Mouse (Mus musculus) lung, postnatal 0 days (tissue): ENCODE results near the gene Prg2. TPM values are rescaled to one million over a fixed set of nuclear protein-coding genes. Genes with fewer than 3 reads are reported as not detected.

Experiments used
- ATAC-seq: fragments of 200-750 bp; cut with Nextera tagmentation; 2 replicates; pipeline ENCODE4 v1.8.0; 2017; ENCODE audit warnings: moderate library complexity
- DNase-seq: peaks from one replicate; pipeline ENCODE4 v3.0.0-alpha.2; 2016; ENCODE audit warnings: low spot score
- H3K27ac ChIP-seq: fragments of 300-500 bp; sonication (generic); 2 replicates; pipeline ENCODE4 v1.5.1; 2014; ENCODE audit warnings: antibody characterized with exemption, mild to moderate bottlenecking, low read length, mixed read lengths
- H3K27me3 ChIP-seq: fragments of 300-500 bp; sonication (generic); replicated peaks from 2 replicates; pipeline ENCODE4 v1.6.1; 2014; ENCODE audit warnings: low read length, mixed read lengths; ENCODE audit not compliant: insufficient read depth
- H3K36me3 ChIP-seq: fragments of 300-500 bp; sonication (generic); 2 replicates; pipeline ENCODE4 v1.6.1; 2014; ENCODE audit warnings: low read length, mixed read lengths; ENCODE audit not compliant: insufficient read depth
- H3K4me1 ChIP-seq: fragments of 300-500 bp; sonication (generic); 2 replicates; pipeline ENCODE4 v1.6.1; 2014; ENCODE audit warnings: antibody characterized with exemption, low read depth, low read length, mixed read lengths; ENCODE audit not compliant: insufficient read depth
- H3K4me2 ChIP-seq: fragments of 300-500 bp; sonication (generic); replicated peaks from 2 replicates; pipeline ENCODE4 v1.6.1; 2014; ENCODE audit warnings: low read depth, mild to moderate bottlenecking, low read length, moderate library complexity, mixed read lengths
- H3K4me3 ChIP-seq: fragments of 300-500 bp; sonication (generic); 2 replicates; pipeline ENCODE4 v1.5.1; 2014; ENCODE audit warnings: low read depth, low read length
- H3K9ac ChIP-seq: fragments of 300-500 bp; sonication (generic); replicated peaks from 2 replicates; pipeline ENCODE4 v1.6.1; 2014; ENCODE audit warnings: low read depth, mild to moderate bottlenecking
- H3K9me3 ChIP-seq: fragments of 300-500 bp; sonication (generic); 2 replicates; pipeline ENCODE4 v1.6.1; 2016; ENCODE audit warnings: low read length, mixed read lengths
- CTCF ChIP-seq: IDR thresholded peaks from 2 replicates; pipeline ENCODE4 v1.5.1; 2016; ENCODE audit warnings: antibody characterized with exemption, mild to moderate bottlenecking
- EP300 ChIP-seq: IDR thresholded peaks from 2 replicates; pipeline ENCODE4 v1.6.1; 2016; ENCODE audit warnings: antibody characterized with exemption, mild to moderate bottlenecking, control low read depth
- WGBS: fragments of 180-500 bp; shearing (Covaris S2); extraction: QIAGEN DNeasy Blood & Tissue Kit; methylation state at CpG from one replicate; pipeline ENCODE4 v1.1.7; 2014; 5-methylcytosine and 5-hydroxymethylcytosine counted together
- polyA plus RNA-seq: library from polyadenylated mRNA; unstranded; fragments of >200 nt; fragmentation: Nextera tagmentation; extraction: Ambion mirVana; gene quantifications from 2 replicates; pipeline ENCODE4 v1.2.1, GENCODE M21; 2015

The Prg2 gene
- polyA plus RNA-seq, 1 experiment from 2014 or later = not detected

- no peak overlapping the region for H3K4me2 ChIP-seq
- H3K9ac ChIP-seq = no peak overlapping the region
- 54% methylated on average over 5 of the region's 5 CpGs for WGBS
- no peak overlapping the region for H3K27ac ChIP-seq
- DNase-seq = peak; percentile 67
- H3K27me3 ChIP-seq = no peaks in the 10 kb centered on the region
- H3K9me3 ChIP-seq = no peaks in the 10 kb centered on the region
- ATAC-seq = peak; percentile 47
- no peak for TF ChIP-seq EP300
- TF ChIP-seq CTCF = peak; percentile 86
- peaks cover 33% of the 10 kb centered on the region for H3K36me3 ChIP-seq
- H3K4me1 ChIP-seq = no peaks in the 10 kb centered on the region
- no peak overlapping the region for H3K4me3 ChIP-seq
Observed at GRCm38 (mm10) chr2:84956274-84956673, 24.0 kb upstream of the Prg2 start.

DNA sequence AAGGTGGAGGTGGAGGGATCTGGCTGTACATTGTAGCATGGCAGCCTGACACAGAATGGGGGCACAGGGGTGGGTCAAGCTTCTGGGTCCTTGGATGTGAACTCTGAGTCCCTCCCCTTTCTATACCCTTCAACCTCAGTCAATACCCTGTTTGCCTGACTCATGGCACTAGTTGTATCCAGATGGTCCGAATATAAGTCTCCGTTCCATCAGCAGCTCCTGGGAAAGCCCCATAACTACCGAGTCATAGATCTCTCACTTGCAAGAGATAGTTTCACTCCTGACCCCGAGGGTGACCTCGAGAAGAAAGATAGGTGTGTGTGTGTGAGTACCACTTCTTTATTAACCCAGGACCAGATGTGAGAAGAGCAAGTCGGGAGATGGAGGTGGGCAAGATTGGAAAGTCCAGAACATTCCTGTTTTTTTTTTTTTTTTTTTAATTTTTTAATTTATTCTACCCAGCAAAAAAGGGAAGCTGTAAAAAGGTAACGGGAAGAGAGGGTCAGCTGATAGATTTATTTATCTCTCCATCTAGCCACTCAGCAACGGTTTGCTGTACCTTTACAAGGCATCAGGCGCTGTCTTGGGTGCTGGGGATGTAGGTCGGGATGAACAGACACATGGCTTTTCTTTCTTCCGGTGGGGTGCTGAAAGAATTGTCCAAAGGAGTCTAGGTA is 21.5 kb upstream of the Prg2 start:
- DNase-seq = no peak
- TF ChIP-seq EP300 = no peak
- TF ChIP-seq CTCF = no peak
- Histone ChIP-seq H3K4me3 (no peak overlapping the region), H3K27ac (no peak overlapping the region), H3K27me3 (no peaks in the 10 kb centered on the region), H3K4me1 (no peaks in the 10 kb centered on the region), H3K36me3 (peaks cover 25% of the 10 kb centered on the region; the same call in 1 of the 2 replicates), H3K9me3 (no peaks in the 10 kb centered on the region), H3K9ac (no peak overlapping the region), H3K4me2 (no peak overlapping the region)
- ATAC-seq = no peak
- WGBS = 89% methylated on average over 11 of the region's 11 CpGs

- Histone ChIP-seq H3K36me3 (peaks cover 20% of the 10 kb centered on the region; the same call in 1 of the 2 replicates), H3K27ac (no peak overlapping the region), H3K9me3 (no peaks in the 10 kb centered on the region), H3K4me2 (no peak overlapping the region), H3K4me1 (no peaks in the 10 kb centered on the region), H3K27me3 (no peaks in the 10 kb centered on the region), H3K9ac (no peak overlapping the region), H3K4me3 (no peak overlapping the region)
- 50% methylated on average over 2 of the region's 2 CpGs for WGBS
- ATAC-seq = peak; percentile 80
- DNase-seq = peak; percentile 72
- TF ChIP-seq EP300 = no peak
- TF ChIP-seq CTCF = peak; percentile 40
Observed at GRCm38 (mm10) chr2:84961300-84961699, 19.0 kb upstream of the Prg2 start.

- ATAC-seq = no peak
- Histone ChIP-seq H3K9me3 (no peaks in the 10 kb centered on the region), H3K36me3 (peaks cover 17% of the 10 kb centered on the region; the same call in 1 of the 2 replicates), H3K9ac (no peak overlapping the region), H3K27me3 (no peaks in the 10 kb centered on the region), H3K4me2 (no peak overlapping the region), H3K4me1 (no peaks in the 10 kb centered on the region), H3K27ac (no peak overlapping the region), H3K4me3 (no peak overlapping the region)
- no peak for DNase-seq
- WGBS = 75% methylated on average over 3 of the region's 3 CpGs
- TF ChIP-seq EP300 = no peak
- no peak for TF ChIP-seq CTCF
Observed at GRCm38 (mm10) chr2:84961901-84962300, 18.4 kb upstream of the Prg2 start.

DNA sequence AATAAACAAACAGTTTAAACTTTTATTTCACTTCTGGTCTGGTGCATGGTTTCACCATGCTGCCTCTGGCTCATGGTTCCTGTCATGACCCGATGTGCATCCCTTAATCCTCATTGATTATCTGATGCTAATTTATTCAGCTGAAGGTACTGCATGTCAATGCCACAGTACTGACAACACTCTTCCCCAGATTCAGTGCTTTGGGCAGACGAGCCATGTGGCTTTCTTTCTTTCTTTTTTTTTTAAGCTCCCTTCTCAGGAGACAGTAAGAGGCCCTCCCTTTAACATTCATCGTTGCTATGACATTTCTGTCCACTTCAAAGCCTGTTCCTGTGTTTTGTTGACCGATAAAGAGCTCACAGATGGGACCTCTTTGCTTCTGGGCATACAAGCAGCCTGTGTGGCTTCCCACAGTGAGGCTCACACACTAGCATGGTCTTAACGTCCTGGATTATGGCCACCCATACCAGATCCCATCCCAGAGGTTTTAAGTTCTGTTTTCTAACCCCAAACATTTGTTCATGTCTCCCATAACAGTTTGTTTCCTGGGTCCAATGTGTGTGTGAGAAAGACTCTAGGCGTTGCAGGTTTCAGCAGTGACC is 17.3 kb upstream of the Prg2 start:
- ATAC-seq = no peak
- no peak overlapping the region for H3K9ac ChIP-seq
- TF ChIP-seq CTCF = no peak
- no peak for TF ChIP-seq EP300
- 41% methylated on average over 6 of the region's 6 CpGs for WGBS
- no peak overlapping the region for H3K27ac ChIP-seq
- H3K4me3 ChIP-seq = no peak overlapping the region
- no peaks in the 10 kb centered on the region for H3K27me3 ChIP-seq
- no peak overlapping the region for H3K4me2 ChIP-seq
- H3K9me3 ChIP-seq = no peaks in the 10 kb centered on the region
- no peaks in the 10 kb centered on the region for H3K4me1 ChIP-seq
- DNase-seq = no peak
- peaks cover 9% of the 10 kb centered on the region; the same call in 1 of the 2 replicates for H3K36me3 ChIP-seq

DNA sequence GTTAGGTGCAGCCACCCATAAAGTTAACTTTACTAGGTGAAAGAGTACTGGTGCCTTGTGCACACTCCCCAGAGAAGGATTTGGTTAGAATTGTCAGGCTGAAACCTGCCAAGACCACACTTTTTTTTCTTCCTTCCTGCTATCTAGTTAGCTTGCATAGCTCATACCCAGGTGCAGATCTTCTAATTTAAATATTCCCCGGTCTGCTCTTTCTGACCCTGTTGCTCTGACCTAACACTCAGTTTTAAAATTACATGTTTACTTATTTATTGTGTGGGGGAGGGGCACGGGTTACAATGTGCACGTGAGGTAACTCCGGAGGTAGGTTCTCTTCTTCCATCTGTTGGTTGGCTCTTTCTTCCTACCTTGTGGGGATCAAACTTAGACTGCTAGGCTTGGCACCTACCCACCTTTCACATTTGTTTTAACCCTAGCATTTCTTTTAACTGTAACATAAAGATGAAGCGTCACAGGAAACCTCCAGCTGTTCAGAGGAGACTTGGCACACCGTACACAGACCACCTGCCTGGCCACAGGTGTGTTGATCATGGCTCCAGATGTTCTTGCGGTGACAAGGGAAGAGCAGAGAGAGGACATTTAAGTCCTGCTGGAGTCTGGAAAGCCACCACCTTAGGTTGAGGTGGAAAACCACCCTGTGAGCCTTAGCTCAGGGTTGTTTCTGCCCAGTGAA is 16.0 kb upstream of the Prg2 start:
- H3K4me3 ChIP-seq = no peak overlapping the region
- DNase-seq = no peak
- no peak overlapping the region for H3K9ac ChIP-seq
- H3K4me1 ChIP-seq = no peaks in the 10 kb centered on the region
- no peaks in the 10 kb centered on the region for H3K9me3 ChIP-seq
- no peaks in the 10 kb centered on the region for H3K36me3 ChIP-seq
- no peak for TF ChIP-seq EP300
- no peak for ATAC-seq
- H3K27ac ChIP-seq = no peak overlapping the region
- no peak overlapping the region for H3K4me2 ChIP-seq
- WGBS = 88% methylated on average over 7 of the region's 7 CpGs
- H3K27me3 ChIP-seq = no peaks in the 10 kb centered on the region
